Mouse (Mus musculus): Measurements from ENCODE around the gene Ovol2. TPM values are rescaled to one million over a fixed set of nuclear protein-coding genes. Genes with fewer than 3 reads are reported as not detected.

Ovol2 gene
- polyA plus RNA-seq, 1 experiment from 2014 or later = 1.2 TPM

DNA sequence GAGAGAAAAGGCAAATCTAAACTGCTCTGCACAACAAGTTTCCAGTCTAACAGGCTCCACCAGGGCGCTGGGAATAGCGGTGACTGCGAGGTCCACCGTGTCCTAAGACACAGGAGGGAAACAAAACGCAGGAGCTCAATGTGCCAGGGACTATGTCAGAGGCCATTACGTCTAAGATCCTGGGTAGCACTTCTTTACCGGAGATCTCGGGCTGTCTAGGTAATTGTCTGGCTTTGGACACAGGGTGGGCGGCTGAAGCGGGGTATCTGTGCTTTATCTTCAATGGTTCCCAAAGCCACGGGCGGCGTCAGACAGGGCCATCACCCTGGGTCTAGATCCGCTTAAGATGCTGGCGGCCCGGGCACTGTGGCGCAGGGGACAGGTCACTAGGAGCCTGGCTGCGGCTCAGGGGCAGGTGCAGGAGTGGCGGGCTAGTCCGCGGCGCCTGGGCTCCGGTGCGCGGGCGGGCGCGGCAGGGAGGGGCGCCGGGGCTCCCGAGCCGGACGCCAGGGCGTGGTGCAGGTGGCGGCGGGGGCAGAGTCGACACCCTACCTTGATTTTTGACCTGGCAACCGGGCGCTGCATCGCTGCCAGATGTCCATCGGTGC is 1.5 kb downstream of the Ovol2 start:
- Histone ChIP-seq H3K27me3 (replicated peaks; ENCODE audit: control insufficient read depth, insufficient read depth, low read length) (peaks cover 22% of the 10 kb centered on the region), H3K36me3 (ENCODE audit: control insufficient read depth, insufficient read depth, low read length) (no peaks in the 10 kb centered on the region), H3K4me3 (ENCODE audit: low read length) (peak overlapping the region; percentile 61), H3K4me2 (ENCODE audit: low read depth, low read length) (peak overlapping the region; percentile 95), H3K9me3 (ENCODE audit: control insufficient read depth, low read length) (no peaks in the 10 kb centered on the region), H3K27ac (ENCODE audit: low read length) (no peak overlapping the region), H3K4me1 (ENCODE audit: control insufficient read depth, insufficient read depth, low read length) (peaks cover 31% of the 10 kb centered on the region), H3K9ac (ENCODE audit: low read depth, low read length) (peak overlapping the region; percentile 66)
- WGBS = under 1% methylated on average over 40 of the region's 41 CpGs
- peak; percentile 64 for ATAC-seq

- peak overlapping the region; percentile 61 for H3K4me3 ChIP-seq (ENCODE audit: low read length)
- 4% methylated on average over 10 of the region's 10 CpGs for WGBS
- no peak for ATAC-seq
- peaks cover 22% of the 10 kb centered on the region for H3K27me3 ChIP-seq (replicated peaks; ENCODE audit: control insufficient read depth, insufficient read depth, low read length)
- peaks cover 31% of the 10 kb centered on the region for H3K4me1 ChIP-seq (ENCODE audit: control insufficient read depth, insufficient read depth, low read length)
- no peak overlapping the region for H3K27ac ChIP-seq (ENCODE audit: low read length)
- H3K9ac ChIP-seq (ENCODE audit: low read depth, low read length) = no peak overlapping the region
- H3K4me2 ChIP-seq (ENCODE audit: low read depth, low read length) = peak overlapping the region; percentile 95
- no peaks in the 10 kb centered on the region for H3K36me3 ChIP-seq (ENCODE audit: control insufficient read depth, insufficient read depth, low read length)
- H3K9me3 ChIP-seq (ENCODE audit: control insufficient read depth, low read length) = no peaks in the 10 kb centered on the region
Measured at GRCm38 (mm10) chr2:144329937-144330336, 2.0 kb downstream of the Ovol2 start.

- H3K27me3 ChIP-seq (replicated peaks; ENCODE audit: control insufficient read depth, insufficient read depth, low read length) = peaks cover 22% of the 10 kb centered on the region
Measured at GRCm38 (mm10) chr2:144329451-144329850, 2.5 kb downstream of the Ovol2 start.

DNA sequence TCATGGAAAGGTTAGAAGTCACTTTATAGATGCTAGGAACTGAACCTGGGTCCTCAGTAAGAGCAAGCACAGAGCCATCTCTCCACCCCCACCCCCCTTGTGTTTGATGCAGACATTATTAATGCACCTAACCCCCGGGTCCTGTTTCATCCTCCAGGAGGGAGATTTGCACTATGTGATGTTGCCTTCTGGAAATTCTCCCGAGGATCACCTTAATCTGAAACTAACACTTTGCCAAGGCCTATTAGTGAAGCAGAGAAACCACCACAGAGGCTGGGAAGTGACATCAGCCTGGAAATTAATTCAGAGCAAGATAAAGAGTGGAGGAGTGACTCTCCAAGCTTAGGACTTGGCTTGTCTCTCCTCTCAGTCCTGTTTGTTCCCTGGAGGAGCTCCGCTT is 7.7 kb downstream of the Ovol2 start:
- Histone ChIP-seq H3K9me3 (ENCODE audit: control insufficient read depth, low read length) (no peaks in the 10 kb centered on the region), H3K27me3 (replicated peaks; ENCODE audit: control insufficient read depth, insufficient read depth, low read length) (peaks cover 3% of the 10 kb centered on the region; the same call in 1 of the 2 replicates), H3K9ac (ENCODE audit: low read depth, low read length) (no peak overlapping the region), H3K36me3 (ENCODE audit: control insufficient read depth, insufficient read depth, low read length) (no peaks in the 10 kb centered on the region), H3K4me2 (ENCODE audit: low read depth, low read length) (no peak overlapping the region), H3K4me1 (ENCODE audit: control insufficient read depth, insufficient read depth, low read length) (no peaks in the 10 kb centered on the region), H3K27ac (ENCODE audit: low read length) (no peak overlapping the region), H3K4me3 (ENCODE audit: low read length) (no peak overlapping the region)
- ATAC-seq = no peak
- 77% methylated on average over 3 of the region's 3 CpGs for WGBS

More at GRCm38 (mm10) chr2:144329451-144329850, 2.5 kb downstream of the Ovol2 start:
- H3K27ac ChIP-seq (ENCODE audit: low read length) = no peak overlapping the region
- no peaks in the 10 kb centered on the region for H3K9me3 ChIP-seq (ENCODE audit: control insufficient read depth, low read length)
- peak overlapping the region; percentile 95; the same call in 1 of the 2 replicates for H3K4me2 ChIP-seq (ENCODE audit: low read depth, low read length)
- no peak overlapping the region for H3K9ac ChIP-seq (ENCODE audit: low read depth, low read length)
- 7% methylated on average over 10 of the region's 10 CpGs for WGBS
- peak overlapping the region; percentile 61; the same call in 1 of the 2 replicates for H3K4me3 ChIP-seq (ENCODE audit: low read length)
- no peaks in the 10 kb centered on the region for H3K36me3 ChIP-seq (ENCODE audit: control insufficient read depth, insufficient read depth, low read length)
- peaks cover 31% of the 10 kb centered on the region for H3K4me1 ChIP-seq (ENCODE audit: control insufficient read depth, insufficient read depth, low read length)
- no peak for ATAC-seq

GRCm38 (mm10) chr2:144311372-144311771 is 20.6 kb downstream of the Ovol2 start:
- 78% methylated on average over 2 of the region's 2 CpGs for WGBS
- H3K9ac ChIP-seq (ENCODE audit: low read depth, low read length) = no peak overlapping the region
- H3K4me1 ChIP-seq (ENCODE audit: control insufficient read depth, insufficient read depth, low read length) = no peaks in the 10 kb centered on the region
- no peak overlapping the region for H3K4me3 ChIP-seq (ENCODE audit: low read length)
- H3K4me2 ChIP-seq (ENCODE audit: low read depth, low read length) = no peak overlapping the region
- H3K27me3 ChIP-seq (replicated peaks; ENCODE audit: control insufficient read depth, insufficient read depth, low read length) = no peaks in the 10 kb centered on the region
- no peaks in the 10 kb centered on the region for H3K9me3 ChIP-seq (ENCODE audit: control insufficient read depth, low read length)
- no peak overlapping the region for H3K27ac ChIP-seq (ENCODE audit: low read length)
- ATAC-seq = no peak
- no peaks in the 10 kb centered on the region for H3K36me3 ChIP-seq (ENCODE audit: control insufficient read depth, insufficient read depth, low read length)

- no peak for ATAC-seq
Measured at GRCm38 (mm10) chr2:144310273-144310672, 21.7 kb downstream of the Ovol2 start.

GRCm38 (mm10) chr2:144308561-144308960 is 23.4 kb downstream of the Ovol2 start:
- no peak overlapping the region for H3K4me2 ChIP-seq (ENCODE audit: low read depth, low read length)
- no peak overlapping the region for H3K4me3 ChIP-seq (ENCODE audit: low read length)
- ATAC-seq = peak; percentile 79
- no peak overlapping the region for H3K9ac ChIP-seq (ENCODE audit: low read depth, low read length)
- no peaks in the 10 kb centered on the region for H3K9me3 ChIP-seq (ENCODE audit: control insufficient read depth, low read length)
- peak overlapping the region; percentile 54; the same call in 1 of the 2 replicates for H3K27ac ChIP-seq (ENCODE audit: low read length)
- H3K36me3 ChIP-seq (ENCODE audit: control insufficient read depth, insufficient read depth, low read length) = no peaks in the 10 kb centered on the region
- 0 out of 2 replicates have a peak, but pooled peaks cover 4% of the 10 kb centered on the region for H3K4me1 ChIP-seq (ENCODE audit: control insufficient read depth, insufficient read depth, low read length)
- 46% methylated on average over 8 of the region's 8 CpGs for WGBS
- H3K27me3 ChIP-seq (replicated peaks; ENCODE audit: control insufficient read depth, insufficient read depth, low read length) = no peaks in the 10 kb centered on the region

More at GRCm38 (mm10) chr2:144310273-144310672, 21.7 kb downstream of the Ovol2 start:
- Histone ChIP-seq H3K4me3 (ENCODE audit: low read length) (no peak overlapping the region), H3K4me2 (ENCODE audit: low read depth, low read length) (no peak overlapping the region), H3K36me3 (ENCODE audit: control insufficient read depth, insufficient read depth, low read length) (no peaks in the 10 kb centered on the region), H3K4me1 (ENCODE audit: control insufficient read depth, insufficient read depth, low read length) (no peaks in the 10 kb centered on the region), H3K9me3 (ENCODE audit: control insufficient read depth, low read length) (no peaks in the 10 kb centered on the region), H3K27me3 (replicated peaks; ENCODE audit: control insufficient read depth, insufficient read depth, low read length) (no peaks in the 10 kb centered on the region), H3K9ac (ENCODE audit: low read depth, low read length) (no peak overlapping the region), H3K27ac (ENCODE audit: low read length) (no peak overlapping the region)
- 43% methylated on average over 5 of the region's 5 CpGs for WGBS

DNA sequence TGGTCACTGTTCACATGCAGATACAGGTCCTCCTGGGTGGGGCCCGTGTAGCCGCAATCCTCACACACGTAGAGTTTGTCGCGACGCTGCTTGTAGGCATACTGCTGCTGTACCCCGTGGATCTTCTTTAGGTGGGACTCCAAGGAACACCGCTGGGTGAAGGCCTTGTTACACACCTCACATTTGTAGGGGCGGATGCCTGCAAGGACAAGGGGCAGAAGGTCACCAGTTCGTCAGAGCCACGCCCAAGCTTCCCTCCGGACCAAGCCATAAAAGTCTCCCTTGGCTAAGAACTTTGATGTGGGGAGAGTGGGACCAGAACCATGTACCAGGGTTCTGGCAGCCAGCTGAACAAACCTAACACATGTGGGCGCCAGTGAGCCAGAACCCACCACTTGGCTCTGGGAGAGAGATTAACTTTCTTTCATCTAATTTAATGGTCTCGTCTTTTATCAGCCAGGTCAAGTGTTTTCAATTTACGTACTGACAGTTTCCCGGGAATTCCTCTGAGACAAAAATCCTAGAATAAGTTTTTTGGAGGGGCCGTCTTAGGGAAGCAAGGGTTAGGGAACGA is 26.1 kb downstream of the Ovol2 start:
- Histone ChIP-seq H3K9ac (ENCODE audit: low read depth, low read length) (no peak overlapping the region), H3K4me1 (ENCODE audit: control insufficient read depth, insufficient read depth, low read length) (0 out of 2 replicates have a peak, but pooled peaks cover 4% of the 10 kb centered on the region), H3K4me2 (ENCODE audit: low read depth, low read length) (no peak overlapping the region), H3K36me3 (ENCODE audit: control insufficient read depth, insufficient read depth, low read length) (no peaks in the 10 kb centered on the region), H3K27ac (ENCODE audit: low read length) (no peak overlapping the region), H3K9me3 (ENCODE audit: control insufficient read depth, low read length) (no peaks in the 10 kb centered on the region), H3K4me3 (ENCODE audit: low read length) (no peak overlapping the region), H3K27me3 (replicated peaks; ENCODE audit: control insufficient read depth, insufficient read depth, low read length) (no peaks in the 10 kb centered on the region)
- 63% methylated on average over 18 of the region's 18 CpGs for WGBS
- no peak for ATAC-seq

- peak; percentile 6; the same call in 1 of the 2 replicates for ATAC-seq
- WGBS = 94% methylated on average over 11 of the region's 11 CpGs
- H3K27ac ChIP-seq (ENCODE audit: low read length) = no peak overlapping the region; the same call in 1 of the 2 replicates
Measured at GRCm38 (mm10) chr2:144301101-144301500, 30.8 kb downstream of the Ovol2 start.

More at GRCm38 (mm10) chr2:144301101-144301500, 30.8 kb downstream of the Ovol2 start:
- Histone ChIP-seq H3K9ac (ENCODE audit: low read depth, low read length) (no peak overlapping the region), H3K9me3 (ENCODE audit: control insufficient read depth, low read length) (no peaks in the 10 kb centered on the region), H3K4me3 (ENCODE audit: low read length) (no peak overlapping the region), H3K4me1 (ENCODE audit: control insufficient read depth, insufficient read depth, low read length) (0 out of 2 replicates have a peak, but pooled peaks cover 4% of the 10 kb centered on the region), H3K4me2 (ENCODE audit: low read depth, low read length) (no peak overlapping the region), H3K27me3 (replicated peaks; ENCODE audit: control insufficient read depth, insufficient read depth, low read length) (no peaks in the 10 kb centered on the region), H3K36me3 (ENCODE audit: control insufficient read depth, insufficient read depth, low read length) (no peaks in the 10 kb centered on the region)
